Comparison of ENCODE assay signal across 8 mouse cellular contexts in genomic region chr5:103927429-103928195, GRCm38 (mm10). TPM values are rescaled to one million over a fixed set of nuclear protein-coding genes. Genes with fewer than 3 reads are reported as not detected.
A peak's percentile ranks its signal among the peaks of the same experiment; 100 is the strongest.
DNase-seq lines count a peak whose midpoint lies in the region; ATAC-seq and TF ChIP-seq lines count a peak whose summit lies in the region.

No protein-coding gene starts in this region.

- no peaks in the 10 kb centered on the region for H3K4me1 ChIP-seq in hindbrain, postnatal 0 days (ENCODE audit: insufficient read depth, low read length)

- ATAC-seq in common myeloid progenitor, adult 5-6 weeks (replicated peaks; ENCODE audit: low read depth, poor library complexity, severe bottlenecking), result peak; percentile 94
- ATAC-seq in hindbrain, postnatal 0 days, result peak; percentile 69
- ATAC-seq in megakaryocyte, adult 5-6 weeks (ENCODE audit: poor library complexity, severe bottlenecking), result peak; percentile 95

- no peaks in the 10 kb centered on the region for H3K27me3 ChIP-seq in hindbrain, postnatal 0 days (ENCODE audit: insufficient read depth, low read length)

- TF ChIP-seq CTCF in gastrocnemius, adult 2 months (IDR thresholded peaks at IDR 0.05), result peak; percentile 88
- TF ChIP-seq CTCF in hindbrain, postnatal 0 days (IDR thresholded peaks at IDR 0.05; ENCODE audit: low read depth), result peak; percentile 93

- 25% methylated on average over 27 of the region's 27 CpGs for WGBS in hindbrain, postnatal 0 days

- intact Hi-C loops in gastrocnemius, adult 2 months (cut with DNase I), result loop anchor here (1.0 to 5.0 kb wide), 2 partner anchors 71 to 235 kb away; partner anchors contain the start of gene Aff1

- H3K36me3 ChIP-seq in hindbrain, postnatal 0 days (ENCODE audit: insufficient read depth, low read length), result no peaks in the 10 kb centered on the region

- no peaks in the 10 kb centered on the region for H3K9me3 ChIP-seq in hindbrain, postnatal 0 days (ENCODE audit: low read length)

- peak overlapping the region; percentile 45 for H3K4me2 ChIP-seq in hindbrain, postnatal 0 days (ENCODE audit: low read depth, low read length)

- no peak overlapping the region for H3K9ac ChIP-seq in hindbrain, postnatal 0 days (replicated peaks; ENCODE audit: low read length)

- peak; percentile 94 for DNase-seq in ZHBTc4 (ENCODE audit: low read depth, low spot score)
- peak; percentile 94 for DNase-seq in gastrocnemius, adult 2 months
- DNase-seq in hindbrain, postnatal 0 days (ENCODE audit: low spot score), result peak; percentile 94
- DNase-seq in left cerebral cortex, adult 18-20 months (ENCODE audit: low spot score in 2 of 2), result peak; percentile 91 to 97
- DNase-seq in right cerebral cortex, adult 2 months (ENCODE audit: low spot score in 2 of 2), result peak; percentile 97 to 98
- DNase-seq in urinary bladder, postnatal 14 days (ENCODE audit: low spot score), result peak; percentile 96

- H3K4me3 ChIP-seq in gastrocnemius, adult 2 months, result peak overlapping the region; percentile 63
- H3K4me3 ChIP-seq in hindbrain, postnatal 0 days (ENCODE audit: low read length), result peak overlapping the region; percentile 10; the same call in 1 of the 2 replicates

- H3K27ac ChIP-seq in gastrocnemius, adult 2 months, result peak overlapping the region; percentile 84
- no peak overlapping the region for H3K27ac ChIP-seq in hindbrain, postnatal 0 days

RNA-seq across cellular contexts. Expression of gene Klhl8, which starts 16.6 kb away (rescaled TPM):
- 2.9 and 9.6 TPM in 2 replicates for total RNA-seq in common myeloid progenitor, adult 5-6 weeks (2017)
- total RNA-seq in gastrocnemius, adult 2 months (2021), result 10 to 100 TPM; 26.1 to 28.6 TPM
- total RNA-seq in hindbrain, postnatal 0 days (2014; rRNA removed), result 38.7 and 40.1 TPM in 2 replicates
- polyA plus RNA-seq in hindbrain, postnatal 0 days (2015; fragmentation: Nextera tagmentation; extraction: Ambion mirVana), result 32.0 and 33.4 TPM in 2 replicates
- total RNA-seq in left cerebral cortex, adult 18-20 months (2021), result 10 to 100 TPM; 36.0 to 39.0 TPM
- 0.21 and 0.87 TPM in 2 replicates for total RNA-seq in megakaryocyte, adult 5-6 weeks (2015)
- 0.95 and 2.0 TPM in 2 replicates for total RNA-seq in megakaryocyte, adult 5-6 weeks (2017)

RNA-seq across cellular contexts. Expression of gene Hsd17b13, which starts 49.6 kb away (rescaled TPM):
- not detected in 2 replicates for total RNA-seq in common myeloid progenitor, adult 5-6 weeks (2017)
- not detected for total RNA-seq in gastrocnemius, adult 2 months (2021)
- not detected in 2 replicates for total RNA-seq in hindbrain, postnatal 0 days (2014; rRNA removed)
- not detected in 2 replicates for polyA plus RNA-seq in hindbrain, postnatal 0 days (2015; fragmentation: Nextera tagmentation; extraction: Ambion mirVana)
- total RNA-seq in left cerebral cortex, adult 18-20 months (2021), result under 1 TPM; 0.30 to 0.44 TPM
- not detected in 2 replicates for total RNA-seq in megakaryocyte, adult 5-6 weeks (2015)
- total RNA-seq in megakaryocyte, adult 5-6 weeks (2017), result not detected in 2 replicates
